Mouse (Mus musculus) ES-E14 (cell line): ENCODE measurements around the gene Nppa. TPM values are rescaled to one million over a fixed set of nuclear protein-coding genes. Genes with fewer than 3 reads are reported as not detected.
A peak's percentile ranks its signal among the peaks of the same experiment; 100 is the strongest.

Source experiments
- DNase-seq: peaks from one replicate; pipeline ENCODE4 v3.0.0-alpha.2; 2013; ENCODE audit warnings: low read depth, low spot score
- H3K27ac ChIP-seq: 2 replicates; pipeline ENCODE4 v1.5.1; 2012; ENCODE audit warnings: low read depth, mild to moderate bottlenecking, low read length, moderate library complexity, mixed read lengths; ENCODE audit not compliant: poor library complexity, insufficient read depth, severe bottlenecking
- H3K36me3 ChIP-seq: 2 replicates; pipeline ENCODE4 v1.6.1; 2012; ENCODE audit warnings: mild to moderate bottlenecking, low read length, moderate library complexity, mixed read lengths; ENCODE audit not compliant: control insufficient read depth, poor library complexity, insufficient read depth, severe bottlenecking
- H3K4me1 ChIP-seq, 2 experiments: fragments of 150-350 bp in 1 of 2; sonication (generic) in 1 of 2; 2 replicates each; pipeline ENCODE4 v1.6.1; 2012; ENCODE audit warnings: low read length in 2 of 2, mild to moderate bottlenecking in 1 of 2, mixed read lengths in 1 of 2; ENCODE audit not compliant: control insufficient read depth in 2 of 2, insufficient read depth in 2 of 2, poor library complexity in 1 of 2
- H3K4me3 ChIP-seq, 2 experiments: fragments of 150-350 bp in 1 of 2; sonication (generic) in 1 of 2; 2 replicates each; pipeline ENCODE4 v1.5.1; 2012; ENCODE audit warnings: low read length in 2 of 2, low read depth in 1 of 2, mild to moderate bottlenecking in 1 of 2, mixed read lengths in 1 of 2; ENCODE audit not compliant: insufficient read depth in 1 of 2, poor library complexity in 1 of 2, severe bottlenecking in 1 of 2
- H3K9ac ChIP-seq: 2 replicates; pipeline ENCODE4 v1.6.1; 2012; ENCODE audit warnings: low read depth, mild to moderate bottlenecking, low read length, mixed read lengths; ENCODE audit not compliant: poor library complexity, insufficient read depth, severe bottlenecking
- H3K9me3 ChIP-seq: fragments of 150-350 bp; sonication (generic); 2 replicates; pipeline ENCODE4 v1.6.1; 2012; ENCODE audit warnings: low read depth, mild to moderate bottlenecking, low read length; ENCODE audit not compliant: control insufficient read depth, insufficient read depth
- CHD2 ChIP-seq: IDR thresholded peaks from 2 replicates; pipeline ENCODE4 v1.6.1; 2014; ENCODE audit warnings: mild to moderate bottlenecking, low read depth, low read length, inconsistent platforms
- HCFC1 ChIP-seq: IDR thresholded peaks from 2 replicates; pipeline ENCODE4 v1.6.1; 2012; ENCODE audit warnings: low read length, inconsistent platforms, borderline replicate concordance; ENCODE audit not compliant: insufficient read depth
- MAFK ChIP-seq: IDR thresholded peaks from 2 replicates; pipeline ENCODE4 v1.6.1; 2014; ENCODE audit warnings: mild to moderate bottlenecking, low read depth, low read length, inconsistent platforms; ENCODE audit not compliant: insufficient read depth
- ZC3H11A ChIP-seq: IDR thresholded peaks from 2 replicates; pipeline ENCODE4 v1.6.1; 2012; ENCODE audit warnings: low read depth, mild to moderate bottlenecking, inconsistent platforms, low read length, borderline replicate concordance
- ZNF384 ChIP-seq: IDR thresholded peaks from 2 replicates; pipeline ENCODE4 v1.6.1; 2012; ENCODE audit warnings: low read depth, low read length, inconsistent platforms
- in situ Hi-C, 2 experiments: fragments of 600-800 bp; cut with MboI; formaldehyde crosslinking; loops; one replicate each; pipeline ENCODE4 v1.15.1; 2025; ENCODE audit warnings: low sequenced_read_pairs in 2 of 2, inconsistent platforms in 1 of 2; ENCODE audit not compliant: unreplicated experiment in 2 of 2
- total RNA-seq: library from RNA; depleted of rRNA; stranded (reverse); fragments of 300-350 nt; gene quantifications from 2 replicates; pipeline ENCODE4 v1.2.3, GENCODE M21; 2012

Gene Nppa
- total RNA-seq, 1 experiment, result not detected

- Histone ChIP-seq H3K27ac (no peak within 1 kb of the TSS; the same call in 1 of the 2 replicates), H3K9ac (no peak within 1 kb of the TSS), H3K36me3 (no peaks in the 10 kb centered on the region), H3K4me1 (peaks cover 0 to 5% of the 10 kb centered on the region in 2 experiments; a peak in 2 of 4 replicates), H3K4me3 (peak within 1 kb of the TSS in 1 of 2 experiments; percentile 29; a peak in 1 of 4 replicates), H3K9me3 (no peaks in the 10 kb centered on the region)
- peak; percentile 54 for DNase-seq
- no peak for TF ChIP-seq HCFC1
- no peak for TF ChIP-seq MAFK
- TF ChIP-seq ZC3H11A, result no peak
- TF ChIP-seq ZNF384, result no peak
- no peak for TF ChIP-seq CHD2
- in situ Hi-C loops, result no loop called here
Observed at GRCm38 (mm10) chr4:147985205-147986132, 15.1 kb upstream of the Nppa start, which contains the start of gene Nppb. Nppb (plus strand) TSS chr4:147985788.

GRCm38 (mm10) chr4:147993571-147994095 is 6.9 kb upstream of the Nppa start:
- in situ Hi-C loops, result no loop called here
- TF ChIP-seq ZNF384, result no peak
- no peak for TF ChIP-seq HCFC1
- no peak for TF ChIP-seq CHD2
- H3K36me3 ChIP-seq, result no peaks in the 10 kb centered on the region
- H3K27ac ChIP-seq, result no peak overlapping the region
- no peak for DNase-seq
- no peak overlapping the region for H3K4me3 ChIP-seq
- no peak overlapping the region for H3K9ac ChIP-seq
- H3K4me1 ChIP-seq, result peaks cover 6% of the 10 kb centered on the region in 2 experiments
- H3K9me3 ChIP-seq, result no peaks in the 10 kb centered on the region

GRCm38 (mm10) chr4:147995311-147995710 is 5.2 kb upstream of the Nppa start:
- DNase-seq, result no peak
- no peak overlapping the region for H3K9ac ChIP-seq
- no peaks in the 10 kb centered on the region for H3K36me3 ChIP-seq
- H3K27ac ChIP-seq, result no peak overlapping the region
- H3K4me3 ChIP-seq, result no peak overlapping the region
- no peaks in the 10 kb centered on the region for H3K9me3 ChIP-seq
- TF ChIP-seq MAFK (no peak), ZC3H11A (no peak), ZNF384 (no peak), CHD2 (no peak), HCFC1 (no peak)
- peaks cover 6 to 8% of the 10 kb centered on the region in 2 experiments for H3K4me1 ChIP-seq
- in situ Hi-C loops, result no loop called here

GRCm38 (mm10) chr4:148001013-148001789 is 679 bp downstream of the Nppa start:
- no peak for DNase-seq
- Histone ChIP-seq H3K27ac (no peak overlapping the region), H3K36me3 (peaks cover 11% of the 10 kb centered on the region), H3K4me3 (no peak overlapping the region), H3K9ac (no peak overlapping the region), H3K9me3 (no peaks in the 10 kb centered on the region), H3K4me1 (peaks cover 4 to 8% of the 10 kb centered on the region in 2 experiments; a peak in 3 of 4 replicates)
- TF ChIP-seq MAFK, result no peak
- TF ChIP-seq CHD2, result no peak
- TF ChIP-seq ZNF384, result no peak
- no peak for TF ChIP-seq HCFC1
- no peak for TF ChIP-seq ZC3H11A
- in situ Hi-C loops, result no loop called here
